Mouse (Mus musculus): ENCODE data around the gene Mapk1ip1l. TPM values are rescaled to one million over a fixed set of nuclear protein-coding genes. Genes with fewer than 3 reads are reported as not detected.
A peak's percentile ranks its signal among the peaks of the same experiment; 100 is the strongest.

The Mapk1ip1l gene
- polyA plus RNA-seq, 2 experiments, result 19.1 to 26.3 TPM

DNA sequence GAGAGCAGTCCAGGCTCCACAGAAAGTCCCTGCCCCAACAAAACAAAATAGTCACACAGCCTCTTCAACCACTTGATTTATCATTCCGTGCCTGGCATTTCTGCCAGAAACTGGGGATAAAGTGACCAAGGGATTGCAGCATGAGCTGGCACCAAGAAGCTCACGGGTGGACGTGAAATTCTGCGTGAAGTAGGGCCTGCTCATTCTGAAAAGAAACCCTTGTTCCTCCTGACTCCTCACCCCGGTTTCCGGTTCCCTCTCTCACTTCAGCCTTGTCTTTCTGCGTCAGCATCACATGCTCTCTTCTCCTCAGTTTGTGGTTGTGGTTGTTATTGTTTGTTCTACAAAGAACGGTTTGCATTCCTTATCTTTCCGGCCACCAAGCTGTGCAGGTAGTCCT, 63.8 kb downstream of the Mapk1ip1l start:
- H3K4me3 ChIP-seq (ENCODE audit: insufficient read depth in 1 of 2, low read depth in 2 of 2, low read length in 2 of 2), result no peak overlapping the region
- no peak overlapping the region for H3K9ac ChIP-seq (replicated peaks)
- 48% methylated on average over 9 of the region's 9 CpGs for WGBS (ENCODE audit: insufficient replicate concordance)
- H3K27me3 ChIP-seq (ENCODE audit: control insufficient read depth, insufficient read depth, low read length), result no peaks in the 10 kb centered on the region
- H3K9me3 ChIP-seq (ENCODE audit: control insufficient read depth, low read length), result no peaks in the 10 kb centered on the region
- H3K36me3 ChIP-seq (replicated peaks; ENCODE audit: control insufficient read depth, insufficient read depth, low read depth), result no peaks in the 10 kb centered on the region
- no peak overlapping the region for H3K4me2 ChIP-seq (ENCODE audit: low read depth)
- TF ChIP-seq CTCF (IDR thresholded peaks at IDR 0.05; ENCODE audit: low read depth) (no peak), EP300 (IDR thresholded peaks at IDR 0.05; ENCODE audit: low read depth) (no peak)
- ATAC-seq (ENCODE audit: insufficient read depth), result no peak
- peaks cover 1 to 14% of the 10 kb centered on the region in 2 experiments; a peak in 3 of 4 replicates for H3K4me1 ChIP-seq (replicated peaks; ENCODE audit: control insufficient read depth in 2 of 2, insufficient read depth in 2 of 2, low read length in 1 of 2)
- no peak overlapping the region for H3K27ac ChIP-seq
- DNase-seq (ENCODE audit: low read depth in 3 of 3, low spot score in 3 of 3), result no peak

DNA sequence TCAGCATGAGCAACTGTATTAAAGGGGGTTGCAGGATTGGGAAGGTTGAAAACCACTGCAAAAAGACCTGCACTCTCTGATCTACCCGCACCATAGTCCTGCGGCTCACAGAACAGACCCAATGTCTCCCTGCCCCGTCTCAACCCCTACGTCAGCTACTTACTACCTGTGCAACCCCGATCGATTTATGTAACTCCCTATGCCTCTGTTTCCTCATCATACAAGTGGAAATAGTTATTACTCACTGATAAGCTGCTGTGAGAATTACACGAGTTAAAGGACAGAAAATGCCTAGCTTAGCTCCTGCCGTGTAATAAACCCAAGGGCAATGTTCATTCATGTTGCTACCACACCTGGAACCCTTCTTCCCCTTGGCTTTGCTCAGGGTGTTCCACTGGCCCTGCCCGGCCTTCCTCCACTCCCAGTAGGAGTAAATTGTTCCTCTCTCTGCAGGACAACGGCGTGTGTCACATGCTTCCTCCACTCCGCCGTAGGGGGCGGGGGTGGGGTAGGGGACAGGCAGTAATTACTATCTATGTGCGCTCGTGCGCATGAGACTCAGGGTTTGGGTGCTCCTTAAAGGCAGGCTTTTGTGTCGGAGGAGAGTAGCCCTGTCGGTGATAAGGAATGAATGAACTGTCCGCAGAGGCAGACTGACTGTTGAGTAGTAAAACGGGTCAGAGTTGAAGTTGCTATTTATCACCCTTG, 66.8 kb downstream of the Mapk1ip1l start:
- H3K27me3 ChIP-seq (ENCODE audit: control insufficient read depth, insufficient read depth, low read length), result no peaks in the 10 kb centered on the region
- no peaks in the 10 kb centered on the region for H3K36me3 ChIP-seq (replicated peaks; ENCODE audit: control insufficient read depth, insufficient read depth, low read depth)
- no peak overlapping the region for H3K9ac ChIP-seq (replicated peaks)
- TF ChIP-seq CTCF (IDR thresholded peaks at IDR 0.05; ENCODE audit: low read depth), result no peak
- TF ChIP-seq EP300 (IDR thresholded peaks at IDR 0.05; ENCODE audit: low read depth), result no peak
- no peaks in the 10 kb centered on the region for H3K9me3 ChIP-seq (ENCODE audit: control insufficient read depth, low read length)
- H3K27ac ChIP-seq, result no peak overlapping the region
- WGBS (ENCODE audit: insufficient replicate concordance), result 19% methylated on average over 21 of the region's 21 CpGs
- DNase-seq (ENCODE audit: low read depth in 3 of 3, low spot score in 3 of 3), result peak in 2 of 3 experiments; percentile 37 to 40
- peaks cover 2 to 19% of the 10 kb centered on the region in 2 experiments for H3K4me1 ChIP-seq (replicated peaks; ENCODE audit: control insufficient read depth in 2 of 2, insufficient read depth in 2 of 2, low read length in 1 of 2)
- no peak overlapping the region; a peak in 2 of 4 replicates for H3K4me3 ChIP-seq (ENCODE audit: insufficient read depth in 1 of 2, low read depth in 2 of 2, low read length in 2 of 2)
- ATAC-seq (ENCODE audit: insufficient read depth), result peak; percentile 72
- peak overlapping the region; percentile 55 for H3K4me2 ChIP-seq (ENCODE audit: low read depth)

DNA sequence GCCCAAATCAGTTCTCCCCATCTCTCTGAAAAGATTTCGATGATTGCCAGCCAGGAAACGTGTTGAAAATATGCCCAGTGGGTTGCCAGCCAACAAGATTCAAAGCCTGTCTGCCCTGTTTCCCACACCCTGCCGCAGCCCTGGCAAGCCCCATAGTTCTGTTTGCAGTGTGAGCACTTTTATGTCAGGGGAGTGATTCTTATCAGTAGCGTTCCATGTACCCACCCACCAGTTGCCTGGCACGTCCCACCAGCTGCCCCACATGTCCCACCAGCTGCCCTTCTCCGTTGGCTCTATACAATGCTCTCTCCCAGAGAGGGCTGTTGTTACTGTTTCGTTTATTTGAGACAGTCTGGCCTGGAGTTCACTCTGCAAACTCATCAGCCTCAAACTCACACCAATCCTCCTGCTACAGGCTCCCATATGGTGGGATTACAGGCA, 68.8 kb downstream of the Mapk1ip1l start:
- Histone ChIP-seq H3K27me3 (ENCODE audit: control insufficient read depth, insufficient read depth, low read length) (no peaks in the 10 kb centered on the region), H3K9ac (replicated peaks) (no peak overlapping the region), H3K4me3 (ENCODE audit: insufficient read depth in 1 of 2, low read depth in 2 of 2, low read length in 2 of 2) (no peak overlapping the region), H3K27ac (no peak overlapping the region), H3K4me1 (replicated peaks; ENCODE audit: control insufficient read depth in 2 of 2, insufficient read depth in 2 of 2, low read length in 1 of 2) (peaks cover 2 to 19% of the 10 kb centered on the region in 2 experiments), H3K9me3 (ENCODE audit: control insufficient read depth, low read length) (no peaks in the 10 kb centered on the region), H3K4me2 (ENCODE audit: low read depth) (no peak overlapping the region), H3K36me3 (replicated peaks; ENCODE audit: control insufficient read depth, insufficient read depth, low read depth) (no peaks in the 10 kb centered on the region)
- WGBS (ENCODE audit: insufficient replicate concordance), result 12% methylated on average over 7 of the region's 7 CpGs
- DNase-seq (ENCODE audit: low read depth in 3 of 3, low spot score in 3 of 3), result no peak
- ATAC-seq (ENCODE audit: insufficient read depth), result no peak
- TF ChIP-seq EP300 (IDR thresholded peaks at IDR 0.05; ENCODE audit: low read depth) (no peak), CTCF (IDR thresholded peaks at IDR 0.05; ENCODE audit: low read depth) (no peak)

DNA sequence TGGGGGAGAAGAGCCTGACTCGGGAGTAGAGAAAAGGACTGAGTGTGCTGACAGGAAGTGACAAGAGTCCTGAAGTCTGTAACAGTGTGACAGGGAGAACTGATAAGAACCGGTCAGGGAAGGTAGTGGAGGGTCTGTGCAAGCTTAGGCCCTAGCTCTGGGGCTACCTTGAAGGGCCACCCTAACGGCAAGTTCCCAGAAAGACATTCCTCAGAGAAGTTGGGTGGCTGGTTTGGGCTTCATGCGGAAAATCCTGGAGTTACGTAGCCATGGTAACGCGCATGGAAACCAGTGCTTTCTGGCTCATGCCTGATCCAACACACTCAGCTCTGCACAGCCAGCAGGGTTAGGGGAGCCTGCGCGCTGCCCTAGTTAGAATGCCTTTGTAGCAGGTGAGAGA, 69.4 kb downstream of the Mapk1ip1l start, which contains the start of gene Lgals3:
Gene Lgals3, plus strand, starts transcription at position 291 of the 400 bp plus-strand sequence.
- Histone ChIP-seq H3K27me3 (ENCODE audit: control insufficient read depth, insufficient read depth, low read length) (no peaks in the 10 kb centered on the region), H3K4me2 (ENCODE audit: low read depth) (no peak within 1 kb of the TSS), H3K9ac (replicated peaks) (no peak within 1 kb of the TSS), H3K4me3 (ENCODE audit: insufficient read depth in 1 of 2, low read depth in 2 of 2, low read length in 2 of 2) (no peak within 1 kb of the TSS), H3K27ac (no peak within 1 kb of the TSS), H3K36me3 (replicated peaks; ENCODE audit: control insufficient read depth, insufficient read depth, low read depth) (no peaks in the 10 kb centered on the region), H3K4me1 (replicated peaks; ENCODE audit: control insufficient read depth in 2 of 2, insufficient read depth in 2 of 2, low read length in 1 of 2) (peaks cover 2 to 19% of the 10 kb centered on the region in 2 experiments), H3K9me3 (ENCODE audit: control insufficient read depth, low read length) (no peaks in the 10 kb centered on the region)
- TF ChIP-seq CTCF (IDR thresholded peaks at IDR 0.05; ENCODE audit: low read depth), result no peak
- no peak for TF ChIP-seq EP300 (IDR thresholded peaks at IDR 0.05; ENCODE audit: low read depth)
- ATAC-seq (ENCODE audit: insufficient read depth), result peak; percentile 56; the same call in 1 of the 2 replicates
- no peak for DNase-seq (ENCODE audit: low read depth in 3 of 3, low spot score in 3 of 3)
- WGBS (ENCODE audit: insufficient replicate concordance), result 37% methylated on average over 9 of the region's 9 CpGs

DNA sequence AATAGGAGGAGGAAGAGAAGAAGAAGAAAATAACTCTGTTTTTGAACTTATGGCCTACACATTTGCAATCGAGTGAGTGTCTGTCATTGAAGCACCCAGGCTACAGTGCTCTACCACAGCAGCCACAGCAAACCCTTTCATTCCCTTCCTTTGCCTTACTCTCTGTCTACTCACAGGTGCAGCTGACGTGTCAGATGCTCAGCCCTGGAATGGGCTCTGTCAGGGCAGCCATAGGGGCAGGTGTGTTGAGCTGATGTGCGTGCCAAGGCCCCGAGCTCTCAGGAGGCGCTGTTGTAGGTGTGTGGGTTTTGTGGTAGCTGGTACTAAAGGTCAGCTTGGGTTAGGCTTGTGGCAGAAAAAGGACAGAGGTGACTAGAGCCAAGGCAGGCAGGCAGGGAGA, 71.7 kb downstream of the Mapk1ip1l start:
- H3K4me2 ChIP-seq (ENCODE audit: low read depth), result no peak overlapping the region
- peaks cover 19% of the 10 kb centered on the region for H3K27me3 ChIP-seq (ENCODE audit: control insufficient read depth, insufficient read depth, low read length)
- no peak overlapping the region for H3K4me3 ChIP-seq (ENCODE audit: insufficient read depth in 1 of 2, low read depth in 2 of 2, low read length in 2 of 2)
- no peak overlapping the region for H3K27ac ChIP-seq
- TF ChIP-seq CTCF (IDR thresholded peaks at IDR 0.05; ENCODE audit: low read depth), result no peak
- no peak for TF ChIP-seq EP300 (IDR thresholded peaks at IDR 0.05; ENCODE audit: low read depth)
- H3K4me1 ChIP-seq (replicated peaks; ENCODE audit: control insufficient read depth in 2 of 2, insufficient read depth in 2 of 2, low read length in 1 of 2), result peaks cover 16 to 26% of the 10 kb centered on the region in 2 experiments
- DNase-seq (ENCODE audit: low read depth in 3 of 3, low spot score in 3 of 3) (no peak), ATAC-seq (ENCODE audit: insufficient read depth) (no peak)
- H3K36me3 ChIP-seq (replicated peaks; ENCODE audit: control insufficient read depth, insufficient read depth, low read depth), result no peaks in the 10 kb centered on the region
- no peak overlapping the region for H3K9ac ChIP-seq (replicated peaks)
- no peaks in the 10 kb centered on the region for H3K9me3 ChIP-seq (ENCODE audit: control insufficient read depth, low read length)
- WGBS (ENCODE audit: insufficient replicate concordance), result 72% methylated on average over 5 of the region's 5 CpGs

Data from liver, embryonic 14.5 days (tissue).